Mouse (Mus musculus): ENCODE data around the gene Gpr137b.
"Not testable (repeated sequence)": the region's sequence is repeated elsewhere in the genome, so short reads cannot be mapped to it uniquely, and the experiment has no call there.

GRCm38 (mm10) chr13:13404517-13405155 lies 10.8 kb upstream of the Gpr137b start:
- not testable (repeated sequence) for TF ChIP-seq CTCF, EP300 (IDR thresholded peaks at IDR 0.05)
